8 mouse cellular contexts compared by ENCODE assay signal in the genomic region with DNA sequence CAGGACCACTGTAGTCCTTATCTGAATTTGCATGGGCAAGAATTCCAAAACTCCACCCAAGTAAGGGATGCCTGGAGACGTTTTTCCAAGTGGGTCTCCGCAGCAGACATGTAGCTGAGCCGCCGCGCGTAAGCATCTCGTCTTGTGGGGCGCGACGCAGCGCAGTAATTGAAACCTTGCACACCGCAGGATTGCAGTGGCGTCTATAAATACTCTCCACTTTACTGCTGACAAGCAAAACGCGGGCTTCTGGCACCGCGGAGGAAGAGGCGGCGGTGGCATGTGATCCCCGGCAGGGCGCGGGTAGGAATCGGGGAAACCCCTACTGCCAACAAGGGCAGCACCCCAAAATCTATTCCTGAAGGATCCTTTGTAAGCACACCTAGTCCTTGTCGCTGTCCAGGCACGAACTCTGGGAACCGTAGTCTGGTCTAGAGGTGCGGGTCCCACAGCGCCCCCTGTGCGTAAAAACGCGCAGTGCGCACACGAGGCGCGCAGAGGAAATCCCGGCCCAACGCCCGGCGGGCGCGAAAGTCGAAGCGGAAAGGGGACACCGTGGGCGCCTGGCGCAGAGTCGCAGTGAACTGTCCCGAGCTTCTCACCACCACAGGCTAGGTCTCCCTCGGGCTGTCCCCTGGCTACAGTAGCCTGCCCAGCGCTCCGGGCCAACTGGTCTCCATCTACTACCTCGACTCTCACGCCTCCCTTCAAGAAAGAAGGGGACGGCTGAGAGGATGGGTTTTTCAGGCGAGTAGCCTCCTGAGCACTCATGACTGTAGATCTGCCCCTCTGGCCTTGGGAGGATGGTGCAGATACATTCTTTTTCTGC.
DNase-seq lines count a peak whose midpoint lies in the region; ATAC-seq lines count a peak whose summit lies in the region.

No protein-coding gene starts in this region.

- DNase-seq in ZHBTc4 (ENCODE audit: low read depth, low spot score) = peak; percentile 92
- peak; percentile 93 for DNase-seq in embryo, embryonic 10 days (ENCODE audit: low spot score)
- peak; percentile 71 to 82 for DNase-seq in gastrocnemius, postnatal 36 days
- peak; percentile 45 to 60 for DNase-seq in left cerebral cortex, postnatal 25 days (ENCODE audit: low spot score in 2 of 2)
- peak; percentile 61 to 79 for DNase-seq in right cerebral cortex, postnatal 10 days (ENCODE audit: low spot score in 2 of 2)
- peak; percentile 24 for DNase-seq in urinary bladder, postnatal 10 days (ENCODE audit: low spot score)

- ATAC-seq in inflammation-experienced regulatory T-cells, adult 6 months = peak; percentile 67
- ATAC-seq in megakaryocyte progenitor cell, adult 5-6 weeks (replicated peaks; ENCODE audit: poor library complexity) = peak; percentile 89

- intact Hi-C loops in gastrocnemius, postnatal 36 days (cut with DNase I) = loop anchor here (5.0 kb wide), 1 partner anchor 79 kb away; no protein-coding TSS in a partner anchor
- intact Hi-C loops in left cerebral cortex, postnatal 25 days (cut with DNase I) = loop anchor here (2.0 kb wide), 1 partner anchor 82 kb away; no protein-coding TSS in a partner anchor

Comparison
In these comparisons a context has a peak if more than half of its experiments do, and no peak if none do; other contexts are left out.
1. Peak in every context shown above with its lines: DNase-seq and ATAC-seq.
2. DNase-seq: peak in every context shown above with its lines; median percentile 93 in embryo, embryonic 10 days; 92 in ZHBTc4; 76 in gastrocnemius, postnatal 36 days; 70 in right cerebral cortex, postnatal 10 days; 52 in left cerebral cortex, postnatal 25 days; 24 in urinary bladder, postnatal 10 days.